Mouse (Mus musculus): ENCODE data around the gene Inhbb.

The Inhbb gene

GRCm38 (mm10) chr1:119367546-119367945, 54.5 kb downstream of the Inhbb start:
- no peak for DNase-seq

DNA sequence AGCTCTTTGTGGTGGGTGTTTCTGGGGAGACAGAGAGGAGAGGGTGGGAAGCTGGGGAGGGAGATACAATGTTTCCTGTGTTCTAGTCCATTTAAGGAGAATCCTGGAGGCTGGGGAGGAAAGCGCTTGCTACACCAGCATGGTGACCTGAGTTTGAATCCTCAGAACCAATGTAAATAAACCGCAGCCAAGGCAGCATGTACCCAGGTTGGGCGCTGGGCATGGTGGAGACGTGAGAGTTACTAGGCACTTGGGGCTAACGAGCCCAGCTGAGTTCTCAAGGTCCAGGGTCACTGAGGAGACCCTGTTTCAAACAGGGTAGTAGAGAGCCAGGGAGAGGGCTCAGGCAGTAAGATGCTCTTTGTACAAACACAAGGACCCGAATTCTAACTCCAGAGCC, 55.7 kb downstream of the Inhbb start:
- DNase-seq, result no peak
